Mouse (Mus musculus) forebrain, postnatal 0 days (tissue): ENCODE measurements around the gene Msi2. TPM values are rescaled to one million over a fixed set of nuclear protein-coding genes. Genes with fewer than 3 reads are reported as not detected.

ENCODE experiments used
- ATAC-seq: fragments of 200-750 bp; cut with Nextera tagmentation; 2 replicates; pipeline ENCODE4 v1.8.0; 2017; ENCODE audit warnings: mild to moderate bottlenecking, moderate library complexity
- DNase-seq: peaks from one replicate; pipeline ENCODE4 v3.0.0-alpha.2; 2015
- H3K27ac ChIP-seq: fragments of 300-500 bp; sonication (generic); 2 replicates; pipeline ENCODE4 v1.5.1; 2014; ENCODE audit warnings: low read depth, mild to moderate bottlenecking, antibody characterized with exemption, low read length, moderate library complexity, mixed read lengths
- H3K27me3 ChIP-seq: fragments of 300-500 bp; sonication (generic); 2 replicates; pipeline ENCODE4 v1.6.1; 2014; ENCODE audit warnings: mild to moderate bottlenecking, low read length, mixed read lengths; ENCODE audit not compliant: insufficient read depth
- H3K36me3 ChIP-seq: fragments of 300-500 bp; sonication (generic); 2 replicates; pipeline ENCODE4 v1.6.1; 2014; ENCODE audit warnings: mild to moderate bottlenecking, moderate library complexity; ENCODE audit not compliant: insufficient read depth
- H3K4me1 ChIP-seq: fragments of 300-500 bp; sonication (generic); 2 replicates; pipeline ENCODE4 v1.6.1; 2014; ENCODE audit warnings: antibody characterized with exemption; ENCODE audit not compliant: insufficient read depth
- H3K4me2 ChIP-seq: fragments of 300-500 bp; sonication (generic); 2 replicates; pipeline ENCODE4 v1.6.1; 2014; ENCODE audit warnings: low read depth, mild to moderate bottlenecking, moderate library complexity
- H3K4me3 ChIP-seq: fragments of 300-500 bp; sonication (generic); 2 replicates; pipeline ENCODE4 v1.5.1; 2014; ENCODE audit warnings: low read depth, low read length, mixed read lengths
- H3K9ac ChIP-seq: fragments of 300-500 bp; sonication (generic); 2 replicates; pipeline ENCODE4 v1.6.1; 2014; ENCODE audit warnings: mild to moderate bottlenecking
- H3K9me3 ChIP-seq: fragments of 300-500 bp; sonication (generic); 2 replicates; pipeline ENCODE4 v1.6.1; 2016; ENCODE audit warnings: low read length
- CTCF ChIP-seq: sonication (generic); IDR thresholded peaks from 2 replicates; pipeline ENCODE4 v1.5.1; 2016; ENCODE audit warnings: antibody characterized with exemption, control low read depth, low read depth
- WGBS: fragments of 180-500 bp; shearing (Covaris S2); extraction: QIAGEN DNeasy Blood & Tissue Kit; methylation state at CpG from one replicate; pipeline ENCODE4 v1.1.7; 2014; 5-methylcytosine and 5-hydroxymethylcytosine counted together
- polyA plus RNA-seq: library from polyadenylated mRNA; unstranded; fragments of >200 nt; fragmentation: Nextera tagmentation; extraction: Ambion mirVana; gene quantifications from 2 replicates; pipeline ENCODE4 v1.2.1, GENCODE M21; 2015
- total RNA-seq: library from RNA; depleted of rRNA; stranded (reverse); fragments of >200 nt; gene quantifications from 2 replicates; pipeline ENCODE4 v1.2.3, GENCODE M21; 2014

Gene Msi2
- total and polyA plus RNA-seq, 2 experiments from 2014 or later = 18.5 to 107 TPM

GRCm38 (mm10) chr11:88506544-88507419 lies 211.5 kb downstream of the Msi2 start:
- no peak for TF ChIP-seq CTCF
- Histone ChIP-seq H3K9me3 (no peaks in the 10 kb centered on the region), H3K4me2 (no peak overlapping the region), H3K4me1 (peaks cover 14% of the 10 kb centered on the region; the same call in 1 of the 2 replicates), H3K4me3 (no peak overlapping the region), H3K27me3 (no peaks in the 10 kb centered on the region), H3K36me3 (no peaks in the 10 kb centered on the region), H3K9ac (no peak overlapping the region), H3K27ac (no peak overlapping the region)
- ATAC-seq (no peak), DNase-seq (no peak)
- WGBS = 33% methylated on average over 5 of the region's 5 CpGs

GRCm38 (mm10) chr11:88506109-88506508 lies 212.2 kb downstream of the Msi2 start:
- no peaks in the 10 kb centered on the region for H3K27me3 ChIP-seq
- no peak overlapping the region for H3K9ac ChIP-seq
- no peak overlapping the region for H3K27ac ChIP-seq
- H3K4me2 ChIP-seq = no peak overlapping the region
- no peaks in the 10 kb centered on the region for H3K9me3 ChIP-seq
- no peak overlapping the region for H3K4me3 ChIP-seq
- TF ChIP-seq CTCF = no peak
- WGBS = 45% methylated on average over 13 of the region's 13 CpGs
- ATAC-seq = no peak
- H3K4me1 ChIP-seq = peaks cover 14% of the 10 kb centered on the region; the same call in 1 of the 2 replicates
- no peak for DNase-seq
- no peaks in the 10 kb centered on the region for H3K36me3 ChIP-seq

- DNase-seq (no peak), ATAC-seq (no peak)
- Histone ChIP-seq H3K27me3 (no peaks in the 10 kb centered on the region), H3K4me2 (no peak overlapping the region), H3K27ac (no peak overlapping the region), H3K36me3 (no peaks in the 10 kb centered on the region), H3K4me3 (no peak overlapping the region), H3K4me1 (peaks cover 14% of the 10 kb centered on the region; the same call in 1 of the 2 replicates), H3K9me3 (no peaks in the 10 kb centered on the region), H3K9ac (no peak overlapping the region)
- 71% methylated on average over 6 of the region's 6 CpGs for WGBS
- no peak for TF ChIP-seq CTCF
Measured at GRCm38 (mm10) chr11:88502566-88502965, 215.7 kb downstream of the Msi2 start.

- no peak overlapping the region for H3K9ac ChIP-seq
- no peak overlapping the region for H3K4me3 ChIP-seq
- 62% methylated on average over 7 of the region's 7 CpGs for WGBS
- H3K9me3 ChIP-seq = no peaks in the 10 kb centered on the region
- DNase-seq (no peak), ATAC-seq (no peak)
- H3K36me3 ChIP-seq = no peaks in the 10 kb centered on the region
- no peak overlapping the region for H3K27ac ChIP-seq
- no peak overlapping the region for H3K4me2 ChIP-seq
- H3K27me3 ChIP-seq = no peaks in the 10 kb centered on the region
- no peak for TF ChIP-seq CTCF
- H3K4me1 ChIP-seq = no peaks in the 10 kb centered on the region; the same call in 1 of the 2 replicates
Measured at GRCm38 (mm10) chr11:88498491-88498890, 219.8 kb downstream of the Msi2 start.

- H3K27ac ChIP-seq = no peak overlapping the region
- ATAC-seq = no peak
- no peaks in the 10 kb centered on the region for H3K9me3 ChIP-seq
- no peaks in the 10 kb centered on the region for H3K27me3 ChIP-seq
- WGBS = 80% methylated on average over 5 of the region's 5 CpGs
- H3K9ac ChIP-seq = no peak overlapping the region
- H3K36me3 ChIP-seq = no peaks in the 10 kb centered on the region
- no peak overlapping the region for H3K4me3 ChIP-seq
- no peak for TF ChIP-seq CTCF
- no peaks in the 10 kb centered on the region; the same call in 1 of the 2 replicates for H3K4me1 ChIP-seq
- DNase-seq = no peak
- no peak overlapping the region for H3K4me2 ChIP-seq
Measured at GRCm38 (mm10) chr11:88496460-88496859, 221.9 kb downstream of the Msi2 start.

GRCm38 (mm10) chr11:88495759-88496158 lies 222.6 kb downstream of the Msi2 start:
- H3K9me3 ChIP-seq = no peaks in the 10 kb centered on the region
- H3K4me2 ChIP-seq = no peak overlapping the region
- TF ChIP-seq CTCF = no peak

GRCm38 (mm10) chr11:88495018-88495417 lies 223.3 kb downstream of the Msi2 start:
- no peaks in the 10 kb centered on the region for H3K9me3 ChIP-seq
- H3K4me1 ChIP-seq = peaks cover 4% of the 10 kb centered on the region; the same call in 1 of the 2 replicates
- no peak for DNase-seq
- no peaks in the 10 kb centered on the region for H3K27me3 ChIP-seq
- TF ChIP-seq CTCF = 0 out of 2 replicates have a peak, but pooled peaks have one; percentile 8
- WGBS = 91% methylated on average over 3 of the region's 3 CpGs
- no peaks in the 10 kb centered on the region for H3K36me3 ChIP-seq
- H3K4me3 ChIP-seq = no peak overlapping the region
- H3K4me2 ChIP-seq = no peak overlapping the region
- no peak overlapping the region for H3K27ac ChIP-seq
- ATAC-seq = no peak
- H3K9ac ChIP-seq = no peak overlapping the region

More at GRCm38 (mm10) chr11:88495759-88496158, 222.6 kb downstream of the Msi2 start:
- Histone ChIP-seq H3K36me3 (no peaks in the 10 kb centered on the region), H3K4me1 (peaks cover 4% of the 10 kb centered on the region; the same call in 1 of the 2 replicates), H3K27me3 (no peaks in the 10 kb centered on the region), H3K4me3 (no peak overlapping the region), H3K9ac (no peak overlapping the region), H3K27ac (no peak overlapping the region)
- ATAC-seq = no peak
- 88% methylated on average over 5 of the region's 5 CpGs for WGBS
- DNase-seq = no peak
